Mouse (Mus musculus): ENCODE measurements at regions not wholly inside any gene's neighbourhood (a gene's known extent, or its start where the extent isn't known, plus 50 kb on each side); places are given as distances from the start of the nearest gene placed in this dataset.

DNA sequence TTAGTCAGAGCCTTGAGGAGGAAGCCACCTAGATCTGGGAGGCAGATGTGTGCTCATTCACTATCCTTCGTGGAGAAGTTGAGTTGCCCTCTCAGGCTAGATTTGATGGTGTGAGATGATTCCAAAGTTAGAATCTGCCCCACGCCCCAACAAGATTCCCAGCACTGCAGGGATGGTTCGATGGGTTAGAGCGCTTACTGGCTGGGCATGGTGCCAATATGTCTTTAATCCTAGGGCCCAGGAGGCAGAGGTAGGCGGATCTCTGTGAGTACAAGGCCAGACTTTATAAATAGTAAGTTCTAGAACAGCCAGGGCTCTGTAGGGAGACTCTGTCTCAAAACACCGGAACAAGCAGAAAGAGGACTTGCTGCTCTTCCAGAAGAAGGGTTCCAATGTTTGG is 65.3 kb upstream of the Wnt7b start:
- TF ChIP-seq TAL1 (IDR thresholded peaks at IDR 0.05; ENCODE audit: low read length): no peak
- no peak for TF ChIP-seq GATA1 (IDR thresholded peaks at IDR 0.05; ENCODE audit: low read length)
